Mouse (Mus musculus): ENCODE data around the gene Ttll4. TPM values are rescaled to one million over a fixed set of nuclear protein-coding genes. Genes with fewer than 3 reads are reported as not detected.
A peak's percentile ranks its signal among the peaks of the same experiment; 100 is the strongest.

The Ttll4 gene
- total RNA-seq, 2 experiments from 2014 or later, result 18.3 to 21.8 TPM

GRCm38 (mm10) chr1:74712046-74712445, 50.5 kb downstream of the Ttll4 start:
- no peak for DNase-seq

- peak in 1 of 2 experiments; percentile 29 for DNase-seq
These were observed 51.0 kb downstream of the Ttll4 start for GRCm38 (mm10) chr1:74712461-74713098.

- peak; percentile 66 to 79 for DNase-seq
These were observed 51.7 kb downstream of the Ttll4 start, which contains the start of gene Cyp27a1 for GRCm38 (mm10) chr1:74713099-74713858. Gene Cyp27a1 (plus strand): TSS chr1:74713574.

GRCm38 (mm10) chr1:74713859-74714730, 52.5 kb downstream of the Ttll4 start:
- DNase-seq, result no peak

GRCm38 (mm10) chr1:74714967-74715366, 53.4 kb downstream of the Ttll4 start:
- DNase-seq, result no peak

- no peak for DNase-seq
These were observed 53.9 kb downstream of the Ttll4 start for GRCm38 (mm10) chr1:74715468-74715867.

GRCm38 (mm10) chr1:74715886-74716285, 54.3 kb downstream of the Ttll4 start:
- DNase-seq, result no peak

GRCm38 (mm10) chr1:74718113-74718512, 56.6 kb downstream of the Ttll4 start:
- no peak for DNase-seq

GRCm38 (mm10) chr1:74719281-74719680, 57.7 kb downstream of the Ttll4 start:
- DNase-seq, result no peak

- DNase-seq, result no peak
These were observed 60.1 kb downstream of the Ttll4 start for GRCm38 (mm10) chr1:74721657-74722056.

- DNase-seq, result peak in 1 of 2 experiments; percentile 13
These were observed 62.2 kb downstream of the Ttll4 start for GRCm38 (mm10) chr1:74723748-74724147.

GRCm38 (mm10) chr1:74726114-74726513, 64.6 kb downstream of the Ttll4 start:
- DNase-seq, result no peak

GRCm38 (mm10) chr1:74726674-74727073, 65.1 kb downstream of the Ttll4 start:
- DNase-seq, result no peak

GRCm38 (mm10) chr1:74728446-74728845, 66.9 kb downstream of the Ttll4 start:
- no peak for DNase-seq

GRCm38 (mm10) chr1:74736977-74737376, 75.4 kb downstream of the Ttll4 start:
- no peak for DNase-seq

GRCm38 (mm10) chr1:74737500-74737899, 76.0 kb downstream of the Ttll4 start:
- no peak for DNase-seq

GRCm38 (mm10) chr1:74740846-74741245, 79.3 kb downstream of the Ttll4 start:
- no peak for DNase-seq

GRCm38 (mm10) chr1:74747335-74747734, 85.8 kb downstream of the Ttll4 start:
- no peak for DNase-seq

GRCm38 (mm10) chr1:74748643-74749271, 87.2 kb downstream of the Ttll4 start, which contains the start of gene Prkag3:
Gene Prkag3 (minus strand): TSS chr1:74749221.
- peak; percentile 74 to 79 for DNase-seq

GRCm38 (mm10) chr1:74749301-74749700, 87.8 kb downstream of the Ttll4 start:
- peak; percentile 64 to 71 for DNase-seq

- DNase-seq, result no peak
These were observed 89.1 kb downstream of the Ttll4 start for GRCm38 (mm10) chr1:74750683-74751082.

- DNase-seq, result no peak
These were observed 90.6 kb downstream of the Ttll4 start for GRCm38 (mm10) chr1:74752150-74752549.

Data from adrenal gland, postnatal 36 days (tissue).